Mouse (Mus musculus) neutrophil, adult 5-6 weeks (primary cell): Measurements from ENCODE around the gene Dpyd. TPM values are rescaled to one million over a fixed set of nuclear protein-coding genes. Genes with fewer than 3 reads are reported as not detected.

Source experiments
- ATAC-seq: fragments of 151-379, 151-347 bp; 2 replicates; pipeline ENCODE4 v1.8.0; 2017; ENCODE audit warnings: mild to moderate bottlenecking, moderate TSS enrichment; ENCODE audit not compliant: insufficient number of reproducible peaks, poor library complexity, low FRiP score, severe bottlenecking; ENCODE audit errors: extremely low read depth
- total RNA-seq: library from RNA; stranded (forward); fragments of 200-1000 nt; gene quantifications from 2 replicates; pipeline ENCODE4 v1.2.3, GENCODE M21; 2017

Dpyd gene
- total RNA-seq, 1 experiment from 2014 or later = not detected

DNA sequence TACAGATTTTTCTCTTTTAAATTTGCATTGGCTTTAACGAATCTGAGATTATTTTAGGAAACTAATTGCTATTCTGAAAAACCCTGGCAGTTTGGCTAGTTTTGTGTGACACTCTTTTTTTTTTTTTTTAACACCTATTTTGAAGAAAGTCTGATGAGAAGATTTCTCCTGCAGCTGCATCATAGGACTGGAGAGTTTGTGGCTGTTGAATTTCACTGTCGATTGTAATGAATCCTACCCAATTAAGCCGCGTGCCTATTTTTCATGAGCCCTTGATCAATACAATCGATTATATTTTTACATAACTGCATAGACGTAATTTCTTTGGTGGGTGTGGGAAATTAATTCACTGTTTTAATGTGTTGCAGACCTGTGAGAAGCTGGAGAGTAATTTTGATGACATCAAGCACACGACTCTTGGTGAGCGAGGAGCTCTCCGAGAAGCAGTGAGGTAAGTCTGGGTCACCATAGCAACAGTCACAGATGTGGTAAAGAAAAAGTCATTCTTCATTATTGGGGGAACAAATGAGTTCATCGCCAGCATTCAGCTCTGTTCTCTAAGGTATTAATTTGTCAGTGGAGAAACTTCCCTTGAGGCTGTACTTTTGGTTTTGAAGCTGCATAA lies 112.3 kb downstream of the Dpyd start:
- ATAC-seq = no peak

DNA sequence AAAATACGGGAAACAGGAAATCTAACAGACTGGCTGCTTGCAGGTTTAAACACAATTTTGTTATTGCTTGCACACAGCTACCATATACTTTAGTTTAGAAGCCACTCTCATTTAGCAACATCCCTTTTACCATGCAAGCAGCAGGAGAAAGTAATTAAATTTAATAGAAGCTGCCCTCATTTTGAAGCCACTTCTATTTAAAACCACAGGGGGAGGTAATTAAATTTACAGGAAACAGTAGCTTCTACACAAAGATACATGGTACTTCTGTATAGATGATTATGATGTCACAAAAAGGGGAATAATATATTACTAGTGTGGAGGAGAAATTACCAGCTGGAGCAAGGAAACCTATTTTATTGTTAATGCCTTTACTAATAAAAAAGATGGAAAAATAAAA lies 113.5 kb downstream of the Dpyd start:
- no peak for ATAC-seq

DNA sequence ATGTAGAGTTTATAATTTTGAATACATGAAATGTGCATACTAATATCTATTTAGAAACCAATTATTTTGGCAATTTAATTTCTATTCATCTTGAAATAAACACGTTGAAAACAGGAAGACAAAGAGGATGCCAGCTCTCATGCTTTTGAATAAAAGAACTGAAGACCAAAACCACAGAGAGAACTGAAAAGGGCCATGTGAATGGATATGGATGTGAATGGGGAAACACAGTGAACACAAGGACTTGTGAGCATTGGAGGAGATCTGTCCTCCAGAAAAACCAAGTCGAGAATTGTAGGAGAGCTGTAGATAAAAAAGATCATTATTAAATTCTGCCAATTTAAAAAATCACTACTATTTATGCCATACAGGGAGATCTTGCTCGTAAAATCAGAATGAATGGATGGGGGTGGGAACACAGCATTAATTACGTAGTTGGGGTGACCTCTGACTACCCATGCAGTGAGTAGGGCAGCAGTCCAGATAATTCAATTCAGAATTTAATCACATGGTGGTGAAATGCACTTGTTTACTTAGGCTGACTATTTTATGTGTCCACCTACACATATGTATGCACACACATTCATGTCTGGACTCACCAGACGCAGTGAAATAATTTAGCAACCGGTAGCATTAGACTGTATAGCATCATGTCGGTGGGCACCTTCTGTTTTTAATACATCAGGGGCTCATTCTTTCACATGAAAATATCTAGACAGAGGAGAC lies 114.3 kb downstream of the Dpyd start:
- ATAC-seq = no peak

DNA sequence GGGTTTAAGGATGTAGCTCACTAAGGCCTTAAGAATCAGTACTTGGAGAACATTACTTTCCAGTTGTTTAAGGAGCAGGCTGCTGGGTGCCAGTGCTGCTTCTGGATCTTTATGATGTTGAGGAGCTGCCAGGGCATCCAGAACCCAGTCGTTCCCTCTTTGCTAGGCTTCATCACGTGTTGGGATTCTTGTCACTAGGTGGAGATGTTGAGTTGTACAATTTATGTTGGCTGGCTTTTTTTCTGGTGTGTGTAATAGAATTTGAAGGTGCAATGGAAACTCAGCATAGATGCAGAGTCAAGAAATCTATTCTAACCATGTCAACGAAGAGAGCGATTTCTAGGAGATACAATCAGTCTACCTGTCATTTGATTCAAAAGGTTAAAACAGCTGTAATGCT lies 118.9 kb downstream of the Dpyd start:
- no peak for ATAC-seq

DNA sequence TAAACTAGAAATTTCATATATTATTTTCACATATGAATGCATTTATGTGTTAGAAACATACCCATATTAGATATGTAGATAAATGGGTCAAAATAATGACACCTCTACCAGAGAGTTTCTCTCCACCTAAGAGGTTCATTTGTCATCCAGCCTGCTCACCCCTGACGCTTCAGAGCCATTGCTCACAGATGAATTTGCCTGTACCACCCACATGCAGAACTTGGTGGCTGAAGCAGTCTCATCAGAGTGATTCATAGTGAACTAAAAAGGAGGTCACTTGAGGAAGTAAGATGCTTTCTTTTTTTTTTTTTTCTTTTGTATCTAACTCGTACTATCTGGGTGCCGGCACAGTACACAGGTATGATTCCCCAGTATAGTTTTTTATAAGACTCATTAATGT lies 188.3 kb downstream of the Dpyd start:
- ATAC-seq = no peak

DNA sequence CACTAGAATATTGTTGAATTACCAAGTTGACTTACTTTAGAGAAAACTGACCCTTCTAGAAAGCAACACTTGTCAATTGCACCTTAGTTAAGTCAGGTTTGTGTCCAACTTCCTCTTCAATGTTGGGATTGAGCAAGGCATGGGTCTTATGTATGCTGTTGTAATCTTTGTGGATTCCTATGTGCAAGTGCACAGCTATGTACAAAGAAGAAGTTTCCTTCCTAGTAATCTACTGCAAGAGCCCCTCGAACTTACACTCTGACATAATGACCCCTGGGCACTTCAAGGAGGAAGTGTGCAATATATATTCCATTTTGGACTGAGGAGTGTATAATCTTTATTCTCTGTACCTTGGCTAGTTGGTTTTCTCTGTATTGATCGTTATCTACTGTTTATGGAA lies 191.7 kb downstream of the Dpyd start:
- ATAC-seq = no peak

DNA sequence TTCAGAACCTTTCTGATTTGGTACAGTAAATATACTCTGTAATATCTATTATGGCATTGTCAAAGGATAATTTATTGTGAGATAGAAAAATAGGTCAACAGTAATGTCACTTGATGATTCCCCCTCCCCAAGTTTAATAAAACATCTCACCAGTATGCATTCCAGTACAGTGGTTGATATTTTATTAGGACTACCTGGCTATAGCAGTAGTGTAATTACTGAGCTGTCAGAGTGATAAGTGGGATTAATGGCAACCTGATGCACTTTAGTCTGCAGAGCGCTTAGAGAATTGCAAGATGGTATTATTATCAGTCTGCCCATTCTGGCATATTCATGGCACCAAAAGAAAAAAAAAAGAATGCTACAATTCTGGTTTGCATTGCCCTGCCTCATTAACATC lies 194.2 kb downstream of the Dpyd start:
- no peak for ATAC-seq

DNA sequence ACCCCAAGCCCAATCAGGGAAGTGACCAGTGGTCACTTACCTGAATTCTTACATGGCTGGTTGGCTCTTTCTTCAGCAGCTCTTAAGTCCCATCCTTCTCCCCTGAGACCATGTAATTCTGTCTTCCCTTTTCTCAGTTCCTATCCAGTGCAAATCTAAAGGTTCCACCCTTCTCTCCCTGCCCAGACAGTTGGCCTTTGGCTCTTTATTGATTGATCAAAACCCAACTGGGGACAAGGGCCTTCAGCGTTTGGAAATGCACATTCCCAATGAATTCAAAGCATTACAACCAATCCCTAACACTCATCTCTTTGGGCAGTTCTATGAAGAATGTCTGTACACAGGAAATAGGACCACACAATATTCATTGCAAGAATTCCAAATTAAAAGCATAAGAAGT lies 251.0 kb downstream of the Dpyd start:
- ATAC-seq = no peak

DNA sequence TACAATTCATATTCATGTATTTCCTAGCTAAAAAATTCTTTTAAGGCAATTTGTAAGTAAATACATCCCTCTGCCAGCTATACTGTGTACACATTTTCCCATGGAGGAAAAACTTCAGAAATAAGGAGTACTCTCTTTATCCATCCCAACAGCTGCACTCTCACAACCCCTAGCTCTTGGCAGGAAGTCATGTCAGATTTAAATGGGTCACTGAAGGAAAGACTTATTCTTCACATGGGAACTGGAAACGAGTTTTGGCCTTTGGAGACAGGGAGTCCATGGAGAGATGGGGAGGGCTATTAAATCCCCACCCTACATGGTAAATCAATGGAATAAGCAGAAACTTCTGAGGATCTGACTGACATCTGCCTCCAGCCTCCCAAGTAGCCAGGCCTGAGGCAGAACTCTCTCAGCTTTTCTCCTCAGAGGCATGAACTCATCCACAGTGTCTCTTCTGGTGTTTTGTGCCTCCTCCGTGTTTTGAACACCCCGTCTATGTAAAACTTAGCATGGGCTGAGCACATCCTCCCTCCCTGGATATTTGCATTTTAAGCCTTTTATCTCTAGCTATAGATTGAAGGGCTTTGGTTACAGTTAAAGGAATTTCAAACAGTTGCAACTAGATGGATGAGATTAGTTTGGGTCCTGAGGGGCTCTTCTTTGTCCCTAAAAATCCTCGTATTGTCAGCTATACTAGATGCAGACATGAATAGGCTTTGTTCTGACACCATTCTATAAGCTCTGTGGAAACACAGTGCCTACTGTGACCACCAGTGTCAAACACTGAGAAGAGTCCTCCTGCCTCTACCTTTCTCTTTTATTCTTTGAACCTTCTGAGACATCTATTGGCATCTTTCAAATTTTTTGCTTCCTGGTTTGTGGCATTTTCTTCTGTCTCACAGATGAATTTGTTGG lies 288.9 kb downstream of the Dpyd start:
- ATAC-seq = no peak

DNA sequence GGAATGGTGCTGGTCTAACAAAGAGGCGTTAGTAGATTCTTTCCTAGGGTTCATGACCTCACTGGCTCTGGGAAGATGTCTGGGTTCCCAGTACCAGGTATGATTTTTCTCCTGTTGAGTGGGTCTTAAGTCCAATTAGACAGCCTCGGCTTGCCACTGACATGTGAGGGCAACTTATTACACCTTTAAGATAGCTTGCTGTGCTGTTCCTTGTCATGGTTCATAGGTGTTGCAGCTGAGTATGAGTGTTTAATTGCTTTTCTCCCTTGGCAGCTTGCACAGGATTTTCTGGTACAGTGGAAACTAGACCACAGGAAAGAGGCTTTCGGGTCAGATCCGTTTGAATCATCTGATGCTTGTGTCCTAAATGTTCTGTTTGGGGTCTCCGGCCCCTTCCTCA lies 290.8 kb downstream of the Dpyd start:
- no peak for ATAC-seq

DNA sequence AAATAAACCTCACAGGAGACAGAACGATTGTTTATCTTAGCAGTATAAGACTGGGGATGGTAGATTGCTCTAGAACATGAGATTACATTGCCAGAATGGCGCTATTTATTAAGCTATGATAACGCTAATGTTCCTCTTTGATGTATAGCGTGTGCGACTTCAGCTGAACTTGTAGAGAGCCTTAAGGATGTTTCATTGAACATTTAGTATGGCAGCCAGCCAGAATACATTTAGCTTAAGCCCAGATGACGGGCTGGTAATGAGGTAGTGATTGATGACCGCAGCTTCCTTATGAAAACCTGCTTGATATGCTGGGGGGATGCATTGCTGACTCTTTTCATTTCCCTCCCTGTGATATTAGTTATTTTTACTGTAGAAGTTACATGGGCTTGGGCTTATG lies 293.5 kb downstream of the Dpyd start:
- ATAC-seq = no peak

DNA sequence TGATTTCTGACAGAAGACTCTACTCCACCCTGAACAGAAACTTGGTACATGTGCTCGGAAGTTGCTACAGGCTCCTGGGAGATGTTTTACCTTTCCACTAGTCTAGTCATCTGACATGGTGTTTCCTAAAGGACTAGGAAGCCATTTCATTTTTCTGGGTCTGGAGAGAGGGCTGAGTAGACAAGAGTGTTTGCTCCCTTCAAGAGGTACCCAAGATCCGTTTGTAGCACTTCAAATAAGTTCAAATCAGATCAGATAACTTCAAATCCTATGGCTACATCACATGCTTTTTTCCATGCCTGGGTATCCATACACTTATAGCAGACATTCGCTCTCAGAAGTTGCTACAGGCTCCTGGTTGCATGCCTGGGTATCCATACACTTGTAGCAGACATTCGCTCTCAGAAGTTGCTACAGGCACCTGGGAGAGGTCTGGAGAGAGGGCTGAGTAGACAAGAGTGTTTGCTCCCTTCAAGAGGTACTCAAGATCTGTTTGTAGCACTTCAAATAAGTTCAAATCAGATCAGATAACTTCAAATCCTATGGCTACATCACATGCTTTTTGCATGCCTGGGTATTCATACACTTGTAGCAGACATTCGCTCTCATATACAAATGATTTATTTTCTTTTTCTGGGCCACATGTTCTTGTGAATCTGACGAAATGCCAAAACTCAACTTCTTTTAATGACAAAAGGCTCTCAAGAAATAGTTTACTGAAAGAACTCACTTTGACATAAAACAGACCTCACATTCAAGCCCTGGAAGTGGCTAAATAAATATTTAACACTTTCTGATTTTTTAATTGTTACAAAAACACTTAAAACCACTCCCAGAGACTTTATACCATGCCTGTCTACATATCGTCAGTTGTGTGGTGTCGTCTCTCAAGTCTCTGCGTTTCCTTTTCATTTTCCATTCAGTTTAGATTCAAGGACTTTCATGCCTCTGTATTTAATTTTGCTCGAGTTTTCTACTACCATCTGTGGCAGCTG lies 307.5 kb downstream of the Dpyd start:
- ATAC-seq = no peak

DNA sequence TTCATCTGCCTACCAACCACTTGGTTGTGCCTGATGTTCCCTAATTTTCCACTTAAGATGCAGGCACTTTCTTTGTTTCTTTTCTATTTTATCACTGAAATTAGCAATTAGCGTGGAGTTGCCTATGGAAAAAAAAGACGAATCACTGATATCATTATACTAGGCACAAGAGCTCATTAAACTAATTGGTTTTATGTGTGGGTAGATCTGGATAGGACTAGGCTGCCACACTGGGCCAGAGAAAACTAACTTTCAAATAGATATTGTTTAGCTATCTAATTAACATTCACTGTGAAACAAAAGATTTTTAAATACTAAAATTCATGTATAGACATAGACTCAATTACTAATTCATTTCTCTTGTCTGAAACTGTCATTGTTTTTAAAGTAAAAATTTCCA lies 313.9 kb downstream of the Dpyd start:
- ATAC-seq = no peak

DNA sequence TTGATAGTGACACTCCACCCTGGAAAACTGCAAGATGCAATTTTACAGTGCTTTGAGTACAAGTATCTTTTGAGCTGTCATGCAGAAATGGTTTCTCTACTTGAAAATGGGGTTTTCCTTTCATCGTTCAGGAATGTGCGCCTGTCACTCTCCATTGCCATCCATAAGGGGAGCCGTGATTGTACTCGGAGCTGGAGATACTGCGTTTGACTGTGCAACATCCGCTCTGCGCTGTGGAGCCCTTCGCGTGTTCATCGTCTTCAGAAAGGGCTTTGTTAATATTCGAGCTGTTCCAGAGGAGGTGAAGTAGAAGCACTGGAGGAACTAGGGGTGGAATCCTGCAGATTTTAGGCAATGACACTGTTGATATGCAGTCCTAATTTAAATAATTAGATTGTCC lies 337.1 kb downstream of the Dpyd start:
- no peak for ATAC-seq

DNA sequence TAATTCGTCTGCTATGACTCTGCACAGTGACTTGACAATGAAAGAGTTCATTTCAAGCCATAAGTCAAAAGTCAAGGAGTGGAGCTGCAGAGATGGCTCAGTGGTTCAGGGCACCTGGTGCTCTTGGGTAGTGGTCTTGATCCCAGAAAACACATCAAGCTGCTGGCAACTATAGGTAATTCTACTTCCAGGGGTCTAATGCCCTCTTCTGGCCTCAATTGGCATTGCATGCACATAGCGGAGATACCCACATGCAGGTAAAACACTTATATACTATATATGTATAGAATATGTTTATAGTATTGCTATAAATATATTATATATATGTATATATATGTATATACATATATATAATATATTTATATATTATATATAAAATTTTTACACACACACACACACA lies 429.4 kb downstream of the Dpyd start:
- ATAC-seq = no peak

DNA sequence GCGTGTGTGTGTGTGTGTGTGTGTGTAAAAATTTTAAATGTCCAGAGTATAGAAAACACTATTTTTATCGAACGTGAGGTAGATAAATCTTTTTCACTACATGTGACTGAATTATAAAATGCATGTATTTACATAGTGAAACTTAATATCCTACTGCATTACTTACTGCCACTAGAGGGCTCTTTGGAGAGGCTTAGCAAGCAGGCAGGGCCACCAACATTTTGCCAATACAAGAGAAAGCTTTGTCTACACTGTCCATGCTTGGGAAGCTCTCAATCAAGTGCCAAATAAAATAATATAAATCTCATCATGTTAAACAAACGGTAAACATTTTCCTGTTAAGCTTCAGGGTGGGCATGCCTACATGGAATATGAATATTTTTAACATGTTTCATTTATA lies 429.9 kb downstream of the Dpyd start:
- ATAC-seq = no peak

DNA sequence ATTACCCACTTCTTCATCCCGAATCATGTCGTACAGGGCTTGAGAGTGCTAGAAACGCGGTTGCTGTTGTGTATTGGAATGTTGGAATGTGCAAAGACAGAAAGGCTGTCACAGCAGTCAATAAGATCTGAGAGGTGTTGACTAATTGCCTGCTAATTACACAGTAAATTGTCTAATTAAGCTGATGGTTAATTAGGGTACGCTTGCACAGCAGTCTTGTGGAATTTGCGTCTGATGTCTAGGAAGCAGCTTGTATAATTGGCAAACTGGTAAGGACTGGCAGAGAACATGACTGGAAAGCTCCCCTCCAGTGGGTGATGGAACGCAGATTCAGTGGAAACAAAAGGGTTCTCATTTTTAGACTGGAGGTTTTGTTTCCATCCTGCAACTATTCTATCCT lies 459.3 kb downstream of the Dpyd start:
- ATAC-seq = no peak

DNA sequence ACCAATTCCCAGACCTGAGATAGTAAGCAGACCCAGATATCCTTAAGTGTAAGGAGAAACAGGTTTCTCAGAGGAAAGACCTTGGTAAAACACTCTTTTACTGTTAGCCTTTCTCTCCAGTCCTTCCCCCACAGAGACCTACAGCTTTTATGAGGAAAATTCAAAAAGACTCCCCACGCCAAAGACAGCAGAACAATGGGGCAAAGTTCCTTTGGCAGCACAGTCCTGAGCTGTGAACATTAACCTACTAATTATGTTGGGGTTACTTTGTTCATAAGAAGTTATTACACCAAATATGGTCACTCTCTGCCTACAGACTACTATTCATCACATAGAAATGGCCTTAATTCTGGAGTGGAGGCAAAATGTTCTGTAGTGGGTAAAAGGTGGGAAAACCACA lies 480.7 kb downstream of the Dpyd start:
- ATAC-seq = no peak

DNA sequence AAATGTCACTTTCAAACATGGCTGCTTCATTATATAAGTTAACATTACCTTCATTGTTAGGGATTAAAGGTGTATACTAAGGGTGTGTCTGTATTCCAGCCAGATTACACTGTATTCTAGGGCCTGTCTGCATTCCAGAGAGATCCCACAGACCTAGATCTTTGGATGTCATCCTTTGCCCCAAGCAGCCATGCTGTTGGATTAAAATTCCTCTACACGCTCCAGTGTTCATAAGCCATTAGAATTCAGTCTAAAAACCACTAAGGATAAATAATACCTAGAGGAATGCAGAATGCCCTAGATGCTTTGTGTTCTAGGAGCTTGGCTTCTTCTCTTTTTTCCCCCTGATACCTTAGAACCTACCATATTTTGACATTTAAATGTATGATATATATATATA lies 494.2 kb downstream of the Dpyd start:
- no peak for ATAC-seq
